Mouse (Mus musculus) liver, postnatal 0 days (tissue): ENCODE results near the gene Plxdc1.

ENCODE experiments used
- CTCF ChIP-seq: sonication (generic); IDR thresholded peaks from 2 replicates; pipeline ENCODE4 v1.5.1; 2016; ENCODE audit warnings: antibody characterized with exemption, low read depth
- EP300 ChIP-seq: IDR thresholded peaks from 2 replicates; pipeline ENCODE4 v1.6.1; 2016; ENCODE audit warnings: antibody characterized with exemption, low read depth, mild to moderate bottlenecking

DNA sequence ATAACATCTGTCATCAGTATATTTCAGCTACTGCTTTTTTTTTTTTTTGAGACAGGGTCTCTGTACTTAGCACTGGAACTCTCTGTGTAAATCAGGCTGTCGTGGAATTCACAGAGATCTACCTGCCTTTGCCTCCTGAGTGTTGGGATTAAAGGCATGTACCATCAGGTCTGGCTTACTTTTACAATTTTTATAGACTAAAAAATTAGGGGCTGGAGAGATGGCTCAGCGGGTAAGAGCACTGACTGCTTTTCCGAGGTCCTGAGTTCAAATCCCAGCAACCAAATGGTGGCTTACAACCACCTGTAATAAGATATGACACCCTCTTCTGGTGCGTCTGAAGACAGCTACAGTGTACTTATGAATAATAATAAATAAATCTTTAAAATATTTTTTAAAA, 105.9 kb downstream of the Plxdc1 start:
- TF ChIP-seq CTCF, result no peak
- TF ChIP-seq EP300, result no peak
